Mouse (Mus musculus): ENCODE measurements around the gene Gabbr2. TPM values are rescaled to one million over a fixed set of nuclear protein-coding genes. Genes with fewer than 3 reads are reported as not detected.
A peak's percentile ranks its signal among the peaks of the same experiment; 100 is the strongest.

Gene Gabbr2
- total and polyA plus RNA-seq, 3 experiments: not detected

DNA sequence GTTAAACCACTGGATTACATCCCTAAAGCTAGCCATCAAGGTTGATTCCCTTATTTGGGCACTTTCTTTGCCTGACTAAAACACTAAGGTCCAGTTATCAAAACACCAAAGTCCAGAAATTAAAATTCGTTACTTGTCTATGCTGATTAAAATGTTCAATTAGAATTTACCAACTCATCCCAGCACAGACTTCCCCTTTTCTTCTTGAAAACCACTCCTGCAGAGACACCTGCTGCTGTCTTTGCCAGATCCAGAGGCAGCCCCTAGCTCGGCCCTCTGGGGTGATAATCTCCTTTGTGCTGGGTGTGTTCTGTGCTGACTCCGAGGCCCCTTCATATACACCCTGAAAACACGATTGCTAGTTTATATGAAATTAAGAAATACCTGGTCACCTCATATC is 315.7 kb downstream of the Gabbr2 start:
- Histone ChIP-seq H3K9me3 (replicated peaks; ENCODE audit: low read length) (peaks cover 4% of the 10 kb centered on the region), H3K36me3 (replicated peaks in 1 of 2; ENCODE audit: control insufficient read depth in 1 of 2, insufficient read depth in 1 of 2, low read length in 1 of 2) (no peaks in the 10 kb centered on the region), H3K27me3 (replicated peaks) (no peaks in the 10 kb centered on the region), H3K79me2 (replicated peaks; ENCODE audit: control insufficient read depth, extremely low read depth, insufficient read depth, poor library complexity, severe bottlenecking) (no peaks in the 10 kb centered on the region), H3K4me3 (replicated peaks in 1 of 3; ENCODE audit: low read depth in 2 of 3, low read length in 2 of 3, poor library complexity in 1 of 3) (no peak overlapping the region), H3K4me2 (ENCODE audit: insufficient read depth, low read depth, poor library complexity, severe bottlenecking) (no peak overlapping the region), H3K27ac (ENCODE audit: insufficient read depth, low read depth) (no peak overlapping the region), H3K4me1 (ENCODE audit: control insufficient read depth in 1 of 2, insufficient read depth in 2 of 2) (peaks cover 3 to 17% of the 10 kb centered on the region in 2 experiments; a peak in 3 of 4 replicates), H3K9ac (ENCODE audit: insufficient read depth, low read depth) (no peak overlapping the region)
- TF ChIP-seq EP300 (IDR thresholded peaks at IDR 0.05; ENCODE audit: low read length) (no peak), PAX5 (IDR thresholded peaks at IDR 0.05; ENCODE audit: low read length) (no peak), POLR2AphosphoS2 (IDR thresholded peaks at IDR 0.05; ENCODE audit: low read depth, low read length) (no peak)
- in situ Hi-C loops (cut with MboI; ENCODE audit: low pct_ligation_motif_present, low pct_unique_long_range_greater_than_20kb, low sequenced_read_pairs) (no loop called here), dilution Hi-C loops (cut with MboI; ENCODE audit: extremely low pct_ligation_motif_present, extremely low pct_unique_long_range_greater_than_20kb, low sequenced_read_pairs) (no loop called here)
- DNase-seq (ENCODE audit: extremely low read depth): no peak

DNA sequence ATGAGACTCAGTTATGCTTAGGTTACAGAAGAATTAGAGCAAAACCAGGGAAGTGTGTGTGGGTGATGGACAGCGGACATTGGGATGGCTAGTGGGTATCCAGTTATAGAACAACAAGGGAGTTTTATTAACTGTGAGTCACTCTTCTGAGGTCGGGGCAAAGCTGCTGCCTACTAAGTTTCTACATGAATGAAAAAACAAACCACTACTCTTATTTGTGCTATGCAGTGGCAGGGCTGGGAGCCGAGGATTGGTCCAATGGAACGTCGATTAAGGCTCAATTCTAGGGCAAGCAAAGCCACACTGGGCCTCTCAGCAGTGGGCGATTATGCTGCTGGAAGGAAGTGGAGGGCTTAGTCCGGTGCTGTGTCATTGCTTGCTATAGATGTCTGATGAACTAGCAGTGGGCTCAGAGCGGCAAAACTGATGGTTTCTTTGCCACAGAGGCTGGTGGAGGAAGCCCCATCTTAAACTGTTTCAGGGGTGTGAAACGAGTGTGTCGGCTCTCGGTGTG is 316.3 kb downstream of the Gabbr2 start:
- H3K4me3 ChIP-seq (replicated peaks in 1 of 3; ENCODE audit: low read depth in 2 of 3, low read length in 2 of 3, poor library complexity in 1 of 3): no peak overlapping the region
- in situ Hi-C loops (cut with MboI; ENCODE audit: low pct_ligation_motif_present, low pct_unique_long_range_greater_than_20kb, low sequenced_read_pairs) (no loop called here), dilution Hi-C loops (cut with MboI; ENCODE audit: extremely low pct_ligation_motif_present, extremely low pct_unique_long_range_greater_than_20kb, low sequenced_read_pairs) (no loop called here)
- peaks cover 7 to 17% of the 10 kb centered on the region in 2 experiments; a peak in 3 of 4 replicates for H3K4me1 ChIP-seq (ENCODE audit: control insufficient read depth in 1 of 2, insufficient read depth in 2 of 2)
- no peaks in the 10 kb centered on the region for H3K27me3 ChIP-seq (replicated peaks)
- TF ChIP-seq MYC (IDR thresholded peaks at IDR 0.05; ENCODE audit: low read depth, low read length) (no peak), ZKSCAN1 (IDR thresholded peaks at IDR 0.05; ENCODE audit: borderline replicate concordance, low read depth, low read length) (no peak)
- no peak overlapping the region for H3K27ac ChIP-seq (ENCODE audit: insufficient read depth, low read depth)
- H3K36me3 ChIP-seq (replicated peaks in 1 of 2; ENCODE audit: control insufficient read depth in 1 of 2, insufficient read depth in 1 of 2, low read length in 1 of 2): no peaks in the 10 kb centered on the region
- DNase-seq (ENCODE audit: extremely low read depth): no peak
- no peak overlapping the region for H3K4me2 ChIP-seq (ENCODE audit: insufficient read depth, low read depth, poor library complexity, severe bottlenecking)
- H3K9me3 ChIP-seq (replicated peaks; ENCODE audit: low read length): peaks cover 4% of the 10 kb centered on the region
- H3K9ac ChIP-seq (ENCODE audit: insufficient read depth, low read depth): no peak overlapping the region
- no peaks in the 10 kb centered on the region for H3K79me2 ChIP-seq (replicated peaks; ENCODE audit: control insufficient read depth, extremely low read depth, insufficient read depth, poor library complexity, severe bottlenecking)

DNA sequence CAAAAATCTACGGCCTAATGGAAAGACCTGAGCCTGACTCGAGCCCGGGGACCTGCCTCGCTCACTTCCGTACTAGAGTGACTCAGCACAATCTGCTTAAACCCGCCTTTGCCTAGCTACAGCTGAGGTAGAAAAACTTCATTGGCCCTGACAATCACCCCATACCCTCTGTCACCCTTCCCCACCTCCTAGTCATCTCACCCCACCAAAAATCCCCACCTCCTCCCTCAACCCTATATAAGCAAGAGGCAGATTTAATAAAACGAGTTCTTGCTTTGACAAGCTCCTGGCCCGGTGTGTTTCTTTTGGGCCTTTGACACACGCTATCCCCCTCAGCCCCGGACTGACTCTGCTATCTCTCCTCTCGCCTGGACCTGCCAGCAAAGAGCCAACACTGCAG is 323.1 kb downstream of the Gabbr2 start:
- Histone ChIP-seq H3K4me1 (ENCODE audit: control insufficient read depth in 1 of 2, insufficient read depth in 2 of 2) (peaks cover 10 to 32% of the 10 kb centered on the region in 2 experiments), H3K27me3 (replicated peaks) (no peaks in the 10 kb centered on the region), H3K36me3 (replicated peaks in 1 of 2; ENCODE audit: control insufficient read depth in 1 of 2, insufficient read depth in 1 of 2, low read length in 1 of 2) (no peaks in the 10 kb centered on the region), H3K4me3 (replicated peaks in 1 of 3; ENCODE audit: low read depth in 2 of 3, low read length in 2 of 3, poor library complexity in 1 of 3) (no peak overlapping the region), H3K4me2 (ENCODE audit: insufficient read depth, low read depth, poor library complexity, severe bottlenecking) (no peak overlapping the region), H3K79me2 (replicated peaks; ENCODE audit: control insufficient read depth, extremely low read depth, insufficient read depth, poor library complexity, severe bottlenecking) (no peaks in the 10 kb centered on the region), H3K9me3 (replicated peaks; ENCODE audit: low read length) (peaks cover 17% of the 10 kb centered on the region), H3K9ac (ENCODE audit: insufficient read depth, low read depth) (no peak overlapping the region), H3K27ac (ENCODE audit: insufficient read depth, low read depth) (no peak overlapping the region)
- in situ Hi-C loops (cut with MboI; ENCODE audit: low pct_ligation_motif_present, low pct_unique_long_range_greater_than_20kb, low sequenced_read_pairs): no loop called here
- peak; percentile 65 for DNase-seq (ENCODE audit: extremely low read depth)
- dilution Hi-C loops (cut with MboI; ENCODE audit: extremely low pct_ligation_motif_present, extremely low pct_unique_long_range_greater_than_20kb, low sequenced_read_pairs): no loop called here
- TF ChIP-seq ZC3H11A (IDR thresholded peaks at IDR 0.05; ENCODE audit: low read depth, low read length) (no peak), TCF12 (IDR thresholded peaks at IDR 0.05; ENCODE audit: low read depth, low read length) (0 out of 2 replicates have a peak, but pooled peaks have one; percentile 26), GABPA (IDR thresholded peaks at IDR 0.05; ENCODE audit: insufficient replicate concordance, low read depth, low read length) (peak; percentile 51), HCFC1 (IDR thresholded peaks at IDR 0.05; ENCODE audit: low read depth, low read length) (no peak), MEF2A (IDR thresholded peaks at IDR 0.05; ENCODE audit: borderline replicate concordance, low read depth, low read length) (no peak), ZMIZ1 (IDR thresholded peaks at IDR 0.05; ENCODE audit: low read depth, low read length) (no peak), POLR2A (IDR thresholded peaks at IDR 0.05; ENCODE audit: low read depth, low read length) (peak; percentile 59; the same call in 1 of the 2 replicates), CHD2 (IDR thresholded peaks at IDR 0.05; ENCODE audit: low read length) (peak; percentile 83), UBTF (IDR thresholded peaks at IDR 0.05; ENCODE audit: low read depth, low read length) (no peak), USF2 (conservative IDR thresholded peaks at IDR 0.05; ENCODE audit: low read depth, low read length) (no peak), TBP (conservative IDR thresholded peaks at IDR 0.05; ENCODE audit: low read depth, low read length) (peak; percentile 58; the same call in 1 of the 2 replicates), KAT2A (IDR thresholded peaks at IDR 0.05; ENCODE audit: insufficient replicate concordance, low read length) (no peak), MAFK (IDR thresholded peaks at IDR 0.05; ENCODE audit: insufficient replicate concordance, low read length) (peak; percentile 94)
